Mouse (Mus musculus): Measurements from ENCODE around the gene Mef2b.
A peak's percentile ranks its signal among the peaks of the same experiment; 100 is the strongest.

GRCm38 (mm10) chr8:70122863-70123262 lies 16.6 kb upstream of the Mef2b start:
- TF ChIP-seq CTCF (IDR thresholded peaks at IDR 0.05; ENCODE audit: low read depth), result peak; percentile 69
- no peak for TF ChIP-seq EP300 (IDR thresholded peaks at IDR 0.05; ENCODE audit: low read depth)
